Mouse (Mus musculus): ENCODE data around the gene Olfr573-ps1. TPM values are rescaled to one million over a fixed set of nuclear protein-coding genes. Genes with fewer than 3 reads are reported as not detected.

Olfr573-ps1 gene
- polyA plus RNA-seq (2012; rRNA removed): not detected in 2 replicates

- no peak for DNase-seq (ENCODE audit: low spot score)
Observed at GRCm38 (mm10) chr7:102942475-102942874, at the start of gene Olfr573-ps1. TSS of gene Olfr573-ps1 (minus strand) at chr7:102942575.

- no peak for DNase-seq (ENCODE audit: low spot score)
Observed at GRCm38 (mm10) chr7:102989224-102989623, 46.8 kb upstream of the Olfr573-ps1 start, which contains the start of gene Olfr578. TSS of gene Olfr578 (minus strand) at chr7:102989324.

- no peak for DNase-seq (ENCODE audit: low spot score)
Observed at GRCm38 (mm10) chr7:102975843-102976242, 33.5 kb upstream of the Olfr573-ps1 start, which contains the start of gene Olfr577. TSS of gene Olfr577 (minus strand) at chr7:102975943.

- DNase-seq (ENCODE audit: low spot score): no peak
Observed at GRCm38 (mm10) chr7:102974399-102974798, 32.0 kb upstream of the Olfr573-ps1 start.

- DNase-seq (ENCODE audit: low spot score): no peak
Observed at GRCm38 (mm10) chr7:102962360-102962759, 20.0 kb upstream of the Olfr573-ps1 start, which contains the start of gene Olfr576. TSS of gene Olfr576 (plus strand) at chr7:102962660.

GRCm38 (mm10) chr7:102958593-102958992, 16.2 kb upstream of the Olfr573-ps1 start, which contains the start of gene Olfr575:
TSS of gene Olfr575 (minus strand) at chr7:102958775.
- no peak for DNase-seq (ENCODE audit: low spot score)

- DNase-seq (ENCODE audit: low spot score): no peak
Observed at GRCm38 (mm10) chr7:102958137-102958536, 15.8 kb upstream of the Olfr573-ps1 start.

GRCm38 (mm10) chr7:102950732-102951131, 8.4 kb upstream of the Olfr573-ps1 start:
- DNase-seq (ENCODE audit: low spot score): no peak

- DNase-seq (ENCODE audit: low spot score): no peak
Observed at GRCm38 (mm10) chr7:102948167-102948566, 5.8 kb upstream of the Olfr573-ps1 start, which contains the start of gene Olfr574. TSS of gene Olfr574 (plus strand) at chr7:102948467.

GRCm38 (mm10) chr7:102943417-102943816, 1.0 kb upstream of the Olfr573-ps1 start:
- DNase-seq (ENCODE audit: low spot score): no peak

GRCm38 (mm10) chr7:102927105-102927504, 15.3 kb downstream of the Olfr573-ps1 start:
- no peak for DNase-seq (ENCODE audit: low spot score)

GRCm38 (mm10) chr7:102924109-102924508, 18.3 kb downstream of the Olfr573-ps1 start, which contains the start of gene Olfr572:
TSS of gene Olfr572 (plus strand) at chr7:102924409.
- no peak for DNase-seq (ENCODE audit: low spot score)

GRCm38 (mm10) chr7:102919632-102920031, 22.7 kb downstream of the Olfr573-ps1 start:
- no peak for DNase-seq (ENCODE audit: low spot score)

GRCm38 (mm10) chr7:102917032-102917875, 25.1 kb downstream of the Olfr573-ps1 start, which contains the start of gene Olfr571:
TSS of gene Olfr571 (minus strand) at chr7:102917536.
- DNase-seq (ENCODE audit: low spot score): no peak

- no peak for DNase-seq (ENCODE audit: low spot score)
Observed at GRCm38 (mm10) chr7:102916405-102916804, 26.0 kb downstream of the Olfr573-ps1 start.

GRCm38 (mm10) chr7:102915261-102915660, 27.1 kb downstream of the Olfr573-ps1 start:
- DNase-seq (ENCODE audit: low spot score): no peak

Other genes with a start within 250 kb of the Olfr573-ps1 start
- gene Olfr557, start 246.7 kb downstream of the Olfr573-ps1 start, polyA plus RNA-seq (2012; rRNA removed): not detected in 2 replicates
- gene Olfr558, start 240.4 kb downstream of the Olfr573-ps1 start, polyA plus RNA-seq (2012; rRNA removed): 1.3 and 1.4 TPM in 2 replicates
- not detected in 2 replicates for gene Olfr33, start 223.5 kb downstream of the Olfr573-ps1 start, polyA plus RNA-seq (2012; rRNA removed)
- not detected in 2 replicates for gene Olfr559, start 215.1 kb downstream of the Olfr573-ps1 start, polyA plus RNA-seq (2012; rRNA removed)
- 0.03 TPM in 1 of 2 replicates, not detected in the other for gene Olfr560, start 183.2 kb downstream of the Olfr573-ps1 start, polyA plus RNA-seq (2012; rRNA removed)
- 1.0 and 1.4 TPM in 2 replicates for gene Olfr78, start 183.1 kb downstream of the Olfr573-ps1 start, polyA plus RNA-seq (2012; rRNA removed)
- not detected in 2 replicates for gene Olfr561, start 171.4 kb downstream of the Olfr573-ps1 start, polyA plus RNA-seq (2012; rRNA removed)
- not detected in 2 replicates for gene Olfr564, start 139.1 kb downstream of the Olfr573-ps1 start, polyA plus RNA-seq (2012; rRNA removed)
- gene Olfr566, start 83.8 kb downstream of the Olfr573-ps1 start, polyA plus RNA-seq (2012; rRNA removed): not detected in 2 replicates
- not detected in 2 replicates for gene Olfr568, start 65.5 kb downstream of the Olfr573-ps1 start, polyA plus RNA-seq (2012; rRNA removed)
- gene Olfr569, start 51.7 kb downstream of the Olfr573-ps1 start, polyA plus RNA-seq (2012; rRNA removed): not detected in 2 replicates
- not detected in 2 replicates for gene Olfr570, start 48.0 kb downstream of the Olfr573-ps1 start, polyA plus RNA-seq (2012; rRNA removed)
- gene Olfr571, start 25.0 kb downstream of the Olfr573-ps1 start, polyA plus RNA-seq (2012; rRNA removed): not detected in 2 replicates
- gene Olfr572, start 18.2 kb downstream of the Olfr573-ps1 start, polyA plus RNA-seq (2012; rRNA removed): not detected in 2 replicates
- not detected in 2 replicates for gene Olfr574, start 5.9 kb upstream of the Olfr573-ps1 start, polyA plus RNA-seq (2012; rRNA removed)
- not detected in 2 replicates for gene Olfr575, start 16.2 kb upstream of the Olfr573-ps1 start, polyA plus RNA-seq (2012; rRNA removed)
- gene Olfr576, start 20.1 kb upstream of the Olfr573-ps1 start, polyA plus RNA-seq (2012; rRNA removed): not detected in 2 replicates
- not detected in 2 replicates for gene Olfr577, start 33.4 kb upstream of the Olfr573-ps1 start, polyA plus RNA-seq (2012; rRNA removed)
- not detected in 2 replicates for gene Olfr578, start 46.7 kb upstream of the Olfr573-ps1 start, polyA plus RNA-seq (2012; rRNA removed)
- not detected in 2 replicates for gene Olfr582, start 95.4 kb upstream of the Olfr573-ps1 start, polyA plus RNA-seq (2012; rRNA removed)
- not detected in 2 replicates for gene Olfr583, start 108.7 kb upstream of the Olfr573-ps1 start, polyA plus RNA-seq (2012; rRNA removed)
- gene Olfr584, start 139.3 kb upstream of the Olfr573-ps1 start, polyA plus RNA-seq (2012; rRNA removed): not detected in 2 replicates
- not detected in 2 replicates for gene Olfr585, start 155.1 kb upstream of the Olfr573-ps1 start, polyA plus RNA-seq (2012; rRNA removed)
- gene Olfr586, start 183.1 kb upstream of the Olfr573-ps1 start, polyA plus RNA-seq (2012; rRNA removed): not detected in 2 replicates
- not detected in 2 replicates for gene Olfr588-ps1, start 198.3 kb upstream of the Olfr573-ps1 start, polyA plus RNA-seq (2012; rRNA removed)
- not detected in 2 replicates for gene Olfr589, start 213.8 kb upstream of the Olfr573-ps1 start, polyA plus RNA-seq (2012; rRNA removed)
- not detected in 2 replicates for gene Olfr591, start 235.8 kb upstream of the Olfr573-ps1 start, polyA plus RNA-seq (2012; rRNA removed)
- not detected in 2 replicates for gene Olfr592, start 242.2 kb upstream of the Olfr573-ps1 start, polyA plus RNA-seq (2012; rRNA removed)